Mouse (Mus musculus) erythroblast, embryonic 14.5 days (primary cell): ENCODE measurements around the gene Nbas. TPM values are rescaled to one million over a fixed set of nuclear protein-coding genes. Genes with fewer than 3 reads are reported as not detected.

Experiments
- H3K27me3 ChIP-seq: 2 replicates; pipeline ENCODE4 v1.6.1; 2012; ENCODE audit warnings: inconsistent platforms; ENCODE audit not compliant: control insufficient read depth
- H3K36me3 ChIP-seq: 2 replicates; pipeline ENCODE4 v1.6.1; 2012; ENCODE audit warnings: mild to moderate bottlenecking, inconsistent platforms; ENCODE audit not compliant: control insufficient read depth
- H3K4me1 ChIP-seq: 2 replicates; pipeline ENCODE4 v1.6.1; 2012; ENCODE audit warnings: inconsistent platforms; ENCODE audit not compliant: control insufficient read depth
- H3K4me3 ChIP-seq: replicated peaks from 2 replicates; pipeline ENCODE3; 2012; ENCODE audit warnings: moderate library complexity, mild to moderate bottlenecking, inconsistent platforms
- H3K9me3 ChIP-seq: 2 replicates; pipeline ENCODE4 v1.6.1; 2012; ENCODE audit warnings: low read length, inconsistent platforms, mixed read lengths; ENCODE audit not compliant: control insufficient read depth
- GATA1 ChIP-seq: IDR thresholded peaks from 2 replicates; pipeline ENCODE4 v1.6.1; 2012; ENCODE audit warnings: low read length, inconsistent platforms, mixed read lengths
- TAL1 ChIP-seq: IDR thresholded peaks from 3 replicates; pipeline ENCODE4 v1.6.1; 2012; ENCODE audit warnings: low read length, inconsistent platforms, mixed read lengths
- polyA plus RNA-seq: library from polyadenylated mRNA; stranded (reverse); fragments of >175 nt; gene quantifications from 2 replicates; pipeline ENCODE4 v1.2.3, GENCODE M21; 2012

Gene Nbas
- polyA plus RNA-seq, 1 experiment = 0.66 TPM

- H3K4me3 ChIP-seq = no peak overlapping the region
- no peaks in the 10 kb centered on the region for H3K4me1 ChIP-seq
- TF ChIP-seq TAL1 (no peak), GATA1 (no peak)
- peaks cover 33% of the 10 kb centered on the region for H3K36me3 ChIP-seq
- H3K9me3 ChIP-seq = no peaks in the 10 kb centered on the region
- no peaks in the 10 kb centered on the region for H3K27me3 ChIP-seq
These were observed 24.5 kb downstream of the Nbas start for GRCm38 (mm10) chr12:13293421-13293881.

- Histone ChIP-seq H3K9me3 (no peaks in the 10 kb centered on the region), H3K36me3 (peaks cover 36% of the 10 kb centered on the region), H3K4me3 (no peak overlapping the region), H3K27me3 (no peaks in the 10 kb centered on the region), H3K4me1 (no peaks in the 10 kb centered on the region)
- TF ChIP-seq GATA1 (no peak), TAL1 (no peak)
These were observed 34.1 kb downstream of the Nbas start for GRCm38 (mm10) chr12:13303037-13303436.

DNA sequence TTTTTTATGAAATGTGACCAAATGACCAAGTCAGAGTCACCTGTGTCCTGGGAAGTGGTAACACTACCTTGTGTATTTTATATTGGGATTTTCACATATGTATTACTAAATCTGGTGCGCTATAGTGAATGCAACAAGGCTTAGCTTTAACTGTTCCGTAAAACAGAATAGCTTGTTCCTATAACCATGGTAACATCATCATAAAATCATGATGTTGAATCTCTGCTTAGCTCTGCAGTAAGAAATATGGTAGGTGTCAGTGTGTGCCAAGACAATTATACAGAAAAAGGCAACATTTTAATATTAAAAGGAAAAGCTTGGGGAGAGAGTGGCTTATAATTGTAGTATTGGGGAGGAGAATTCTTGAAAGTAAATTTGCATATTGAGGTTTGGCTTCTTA lies 45.0 kb downstream of the Nbas start:
- Histone ChIP-seq H3K4me1 (no peaks in the 10 kb centered on the region), H3K9me3 (no peaks in the 10 kb centered on the region), H3K27me3 (no peaks in the 10 kb centered on the region), H3K4me3 (no peak overlapping the region), H3K36me3 (peaks cover 27% of the 10 kb centered on the region)
- TF ChIP-seq TAL1 (no peak), GATA1 (no peak)

DNA sequence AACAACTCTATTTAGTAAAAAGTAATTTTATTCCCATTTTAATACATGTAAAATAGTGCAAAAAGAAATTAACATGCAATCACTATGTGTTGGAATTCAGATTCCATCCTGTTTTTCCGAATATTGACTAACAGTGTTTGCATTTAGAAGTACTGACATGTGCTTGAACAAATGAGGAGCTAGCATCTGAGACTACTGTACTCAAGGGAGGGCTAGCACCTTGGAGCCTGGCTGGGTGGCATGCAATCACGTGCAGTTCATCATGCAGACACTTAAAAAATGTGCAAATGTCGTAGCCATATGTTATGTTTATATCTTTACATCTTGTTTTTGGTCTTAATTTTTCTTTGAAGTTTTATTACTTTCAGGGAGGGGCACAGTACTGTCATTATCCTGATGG lies 45.5 kb downstream of the Nbas start:
- H3K4me1 ChIP-seq = no peaks in the 10 kb centered on the region
- H3K9me3 ChIP-seq = no peaks in the 10 kb centered on the region
- H3K4me3 ChIP-seq = no peak overlapping the region
- H3K36me3 ChIP-seq = peaks cover 27% of the 10 kb centered on the region
- no peak for TF ChIP-seq GATA1
- TF ChIP-seq TAL1 = no peak
- no peaks in the 10 kb centered on the region for H3K27me3 ChIP-seq

DNA sequence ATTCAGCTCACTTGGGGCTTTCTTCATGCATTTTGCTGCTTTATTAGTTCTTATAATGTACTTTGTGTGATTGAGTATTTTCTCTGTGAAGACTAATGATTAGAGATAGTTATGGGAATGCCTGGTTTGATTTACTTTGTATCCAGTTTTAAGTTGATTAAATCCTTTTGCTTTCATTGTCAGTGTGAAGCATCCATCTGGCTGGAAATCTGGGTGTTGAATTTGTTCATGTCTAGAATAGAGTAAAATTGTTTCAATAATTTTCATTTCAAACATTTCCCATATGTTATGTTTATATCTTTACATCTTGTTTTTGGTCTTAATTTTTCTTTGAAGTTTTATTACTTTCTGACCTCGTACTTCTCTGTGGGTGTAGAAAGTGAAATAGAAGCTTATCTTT lies 46.1 kb downstream of the Nbas start:
- Histone ChIP-seq H3K4me3 (no peak overlapping the region), H3K9me3 (no peaks in the 10 kb centered on the region), H3K27me3 (no peaks in the 10 kb centered on the region), H3K4me1 (no peaks in the 10 kb centered on the region), H3K36me3 (peaks cover 24% of the 10 kb centered on the region)
- no peak for TF ChIP-seq GATA1
- TF ChIP-seq TAL1 = no peak

GRCm38 (mm10) chr12:13342535-13342934 lies 73.6 kb downstream of the Nbas start:
- Histone ChIP-seq H3K4me3 (no peak overlapping the region), H3K36me3 (peaks cover 25% of the 10 kb centered on the region), H3K9me3 (no peaks in the 10 kb centered on the region), H3K27me3 (no peaks in the 10 kb centered on the region), H3K4me1 (no peaks in the 10 kb centered on the region)
- TF ChIP-seq GATA1 = no peak
- TF ChIP-seq TAL1 = no peak

DNA sequence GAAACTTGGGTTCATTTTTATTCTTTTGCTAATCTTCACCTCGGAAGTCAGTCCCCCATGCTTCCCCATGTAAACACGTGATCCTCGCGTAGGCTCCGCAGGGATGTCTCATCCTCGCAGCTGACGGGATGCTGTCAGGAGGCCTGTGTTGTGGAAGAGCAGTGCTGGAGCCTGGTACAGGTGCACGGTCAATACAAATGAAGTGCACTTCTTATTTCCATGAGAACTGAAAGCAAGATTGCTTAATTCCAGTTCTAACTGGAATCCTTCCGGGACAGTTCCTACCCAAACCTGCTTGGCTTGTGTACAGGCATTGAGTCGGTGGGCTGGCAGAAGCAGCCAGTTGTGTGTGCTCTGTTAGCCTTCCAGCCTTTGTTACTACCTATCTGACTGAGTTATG lies 87.3 kb downstream of the Nbas start:
- no peak overlapping the region for H3K4me3 ChIP-seq
- H3K4me1 ChIP-seq = no peaks in the 10 kb centered on the region
- no peaks in the 10 kb centered on the region for H3K9me3 ChIP-seq
- TF ChIP-seq GATA1 (no peak), TAL1 (no peak)
- H3K27me3 ChIP-seq = no peaks in the 10 kb centered on the region
- peaks cover 28% of the 10 kb centered on the region for H3K36me3 ChIP-seq

- H3K4me3 ChIP-seq = no peak overlapping the region
- H3K4me1 ChIP-seq = no peaks in the 10 kb centered on the region
- peaks cover 30% of the 10 kb centered on the region for H3K36me3 ChIP-seq
- no peaks in the 10 kb centered on the region for H3K9me3 ChIP-seq
- no peaks in the 10 kb centered on the region for H3K27me3 ChIP-seq
- TF ChIP-seq GATA1 (no peak), TAL1 (no peak)
These were observed 87.8 kb downstream of the Nbas start for GRCm38 (mm10) chr12:13356769-13357168.

DNA sequence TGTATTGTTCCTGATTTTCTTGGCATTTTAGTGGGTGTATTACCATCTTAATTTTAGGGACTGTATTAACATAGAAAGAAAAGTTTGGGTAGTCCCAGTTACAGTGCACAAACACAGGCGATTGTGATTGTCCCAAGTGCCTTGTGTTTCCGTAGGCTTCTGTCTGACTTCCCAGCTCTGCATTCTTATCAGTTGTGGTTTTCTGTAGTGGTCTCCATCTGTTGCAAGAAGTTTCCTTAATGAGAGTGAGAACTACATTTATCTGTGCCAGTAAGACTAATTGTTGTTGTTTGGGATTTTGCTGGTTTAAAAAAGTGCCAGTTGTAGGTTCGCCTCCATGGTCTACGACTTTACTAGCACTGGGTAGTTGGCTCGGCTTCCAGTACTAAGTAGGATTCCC lies 88.3 kb downstream of the Nbas start:
- H3K4me3 ChIP-seq = no peak overlapping the region
- no peaks in the 10 kb centered on the region for H3K9me3 ChIP-seq
- H3K36me3 ChIP-seq = peaks cover 34% of the 10 kb centered on the region
- H3K4me1 ChIP-seq = no peaks in the 10 kb centered on the region
- TF ChIP-seq GATA1 = no peak
- TF ChIP-seq TAL1 = no peak
- H3K27me3 ChIP-seq = no peaks in the 10 kb centered on the region

DNA sequence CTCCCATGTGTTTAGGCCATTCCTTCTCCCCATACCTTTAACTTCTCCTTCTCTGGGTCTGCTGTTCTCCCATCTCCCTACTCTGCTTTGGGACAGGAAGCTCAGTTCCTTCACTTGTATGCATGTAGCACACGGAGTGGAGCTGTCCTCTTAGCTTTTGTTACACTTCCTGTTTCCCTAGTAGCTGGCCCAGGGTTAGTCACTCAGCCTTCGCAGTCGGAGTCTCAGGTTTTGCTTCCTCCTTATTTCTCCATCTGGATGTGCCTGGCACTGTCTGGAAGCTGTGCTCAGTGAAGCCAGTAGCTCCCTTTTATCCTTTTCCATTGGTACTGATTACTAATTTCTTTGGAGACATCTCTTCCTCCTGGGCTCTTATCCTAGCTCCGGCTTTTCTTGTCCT lies 89.9 kb downstream of the Nbas start:
- H3K4me3 ChIP-seq = no peak overlapping the region
- H3K9me3 ChIP-seq = no peaks in the 10 kb centered on the region
- H3K36me3 ChIP-seq = peaks cover 41% of the 10 kb centered on the region
- TF ChIP-seq TAL1 = no peak
- TF ChIP-seq GATA1 = no peak
- no peaks in the 10 kb centered on the region for H3K4me1 ChIP-seq
- H3K27me3 ChIP-seq = no peaks in the 10 kb centered on the region
